Mouse (Mus musculus): ENCODE measurements around the gene Spaca9. TPM values are rescaled to one million over a fixed set of nuclear protein-coding genes. Genes with fewer than 3 reads are reported as not detected.

The Spaca9 gene
- polyA plus RNA-seq (2017; shearing (Covaris generic)), result not detected

DNA sequence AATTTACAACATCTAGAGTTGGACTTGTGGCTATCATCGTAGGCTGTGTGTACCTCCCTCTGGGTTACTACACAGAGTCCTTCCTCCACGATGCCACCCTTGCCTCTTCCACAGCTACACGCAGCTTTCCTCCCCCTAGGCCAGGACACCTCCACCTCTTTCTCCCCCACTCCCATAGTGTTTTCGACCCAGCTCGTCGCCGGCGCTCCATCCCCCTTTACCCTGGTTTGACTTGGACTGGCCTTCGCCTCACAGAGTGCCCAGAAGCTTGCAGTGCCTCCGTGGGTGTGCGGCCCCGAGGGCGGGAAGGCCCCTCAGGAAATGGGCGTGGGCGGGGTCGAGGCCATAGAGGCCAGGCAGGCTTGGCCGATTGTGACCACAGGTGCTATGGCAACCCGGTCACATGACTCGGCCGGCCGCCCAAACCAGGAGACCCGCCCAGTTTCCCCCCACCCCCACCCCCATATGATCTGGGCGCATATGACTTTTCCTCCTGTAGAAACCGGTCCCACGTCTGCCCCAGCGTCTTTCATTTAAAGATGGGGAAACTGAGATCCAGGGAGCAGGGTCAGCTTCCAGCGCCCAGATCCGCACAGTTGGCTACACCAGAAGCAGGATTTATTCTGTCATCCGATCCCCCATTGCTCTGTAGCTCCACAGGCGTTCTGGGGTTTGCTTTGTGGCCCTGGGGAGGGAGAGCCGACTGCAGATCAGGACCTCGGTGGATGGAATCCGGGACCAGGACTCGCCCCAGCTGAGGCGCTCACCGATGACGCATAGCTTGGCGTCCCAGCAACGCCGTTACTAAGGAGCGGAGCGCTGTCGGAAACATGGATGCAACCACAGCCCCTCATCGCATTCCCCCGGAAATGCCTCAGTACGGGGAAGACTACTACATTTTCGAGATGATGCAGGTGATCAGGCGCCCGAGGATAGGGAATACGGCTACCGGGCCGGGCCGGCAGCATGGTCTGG, at the start of gene Spaca9, which contains the start of gene Ak8:
TSS of gene Spaca9 (minus strand) at position 367 of the 975 bp plus-strand sequence.
TSS of gene Ak8 (plus strand) at position 804 of the 975 bp plus-strand sequence.

Other genes starting within 250 kb of the Spaca9 start
- not detected for gene 1700007K13Rik, start 233.4 kb downstream of the Spaca9 start, polyA plus RNA-seq (2017; shearing (Covaris generic))
- gene Mrps2, start 231.7 kb downstream of the Spaca9 start, polyA plus RNA-seq (2017; shearing (Covaris generic)), result 39.9 TPM
- not detected for gene Gbgt1, start 202.8 kb downstream of the Spaca9 start, polyA plus RNA-seq (2017; shearing (Covaris generic))
- not detected for gene Gm10134, start 193.6 kb downstream of the Spaca9 start, polyA plus RNA-seq (2017; shearing (Covaris generic))
- gene Ralgds, start 186.6 kb downstream of the Spaca9 start, polyA plus RNA-seq (2017; shearing (Covaris generic)), result 7.2 TPM
- gene Cel, start 136.3 kb downstream of the Spaca9 start, polyA plus RNA-seq (2017; shearing (Covaris generic)), result not detected
- 32.6 TPM for gene Gtf3c5, start 116.0 kb downstream of the Spaca9 start, polyA plus RNA-seq (2017; shearing (Covaris generic))
- gene Gfi1b, start 77.7 kb downstream of the Spaca9 start, polyA plus RNA-seq (2017; shearing (Covaris generic)), result not detected
- gene Tsc1, start 58.5 kb downstream of the Spaca9 start, polyA plus RNA-seq (2017; shearing (Covaris generic)), result 41.6 TPM
- gene Ak8, start 437 bp upstream of the Spaca9 start, polyA plus RNA-seq (2017; shearing (Covaris generic)), result not detected
- 17.7 TPM for gene Gtf3c4, start 140.6 kb upstream of the Spaca9 start, polyA plus RNA-seq (2017; shearing (Covaris generic))
- gene Ddx31, start 140.7 kb upstream of the Spaca9 start, polyA plus RNA-seq (2017; shearing (Covaris generic)), result 29.3 TPM
- not detected for gene Barhl1, start 216.9 kb upstream of the Spaca9 start, polyA plus RNA-seq (2017; shearing (Covaris generic))